Mouse (Mus musculus) embryo, embryonic 11.5 days (tissue): ENCODE results near the gene Bmper.

Experiments
- DNase-seq: peaks from one replicate; pipeline ENCODE4 v3.0.0-alpha.2; 2012; ENCODE audit warnings: low read depth, low spot score

The Bmper gene

DNA sequence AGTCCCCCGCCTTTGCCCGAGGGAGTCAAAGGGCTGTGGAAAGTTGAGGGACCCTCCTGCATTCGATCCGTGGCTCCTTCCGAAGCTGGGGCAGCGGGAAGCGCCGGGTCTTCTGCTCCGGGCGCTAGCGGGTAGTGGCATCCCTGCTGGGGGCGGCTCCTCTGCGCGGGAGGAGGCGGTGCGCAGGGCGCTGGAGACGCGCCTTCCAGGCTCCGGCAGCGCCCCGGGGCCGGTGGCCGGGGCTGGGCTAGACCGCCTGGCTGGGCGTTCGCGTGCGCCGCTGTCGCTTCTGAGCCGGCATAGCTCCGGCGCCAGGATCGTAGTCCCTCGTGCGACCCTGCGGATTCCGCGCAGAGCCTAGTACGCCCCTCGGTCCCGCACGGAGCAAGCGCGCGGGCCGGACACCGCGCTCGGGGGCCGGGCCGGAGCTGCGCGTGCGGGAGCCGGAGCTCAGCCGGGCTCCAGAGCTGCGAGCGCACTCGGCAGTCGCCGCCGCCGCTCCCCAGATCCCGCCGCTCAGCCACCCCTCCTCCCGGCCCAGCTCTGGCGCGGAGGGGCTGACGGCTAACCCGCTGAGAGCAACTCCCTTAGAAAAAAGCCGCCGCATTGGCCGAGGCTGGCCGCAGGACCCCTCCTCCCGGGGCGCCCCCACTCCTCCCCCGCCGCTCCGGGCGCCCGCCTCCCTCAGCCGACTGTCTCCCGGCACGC lies at the start of gene Bmper:
Gene Bmper, plus strand, starts transcription at position 236 of the 708 bp plus-strand sequence.
- peak; percentile 39 for DNase-seq

- DNase-seq, result no peak
Measured at GRCm38 (mm10) chr9:23177476-23177875, 45.4 kb upstream of the Bmper start.

DNA sequence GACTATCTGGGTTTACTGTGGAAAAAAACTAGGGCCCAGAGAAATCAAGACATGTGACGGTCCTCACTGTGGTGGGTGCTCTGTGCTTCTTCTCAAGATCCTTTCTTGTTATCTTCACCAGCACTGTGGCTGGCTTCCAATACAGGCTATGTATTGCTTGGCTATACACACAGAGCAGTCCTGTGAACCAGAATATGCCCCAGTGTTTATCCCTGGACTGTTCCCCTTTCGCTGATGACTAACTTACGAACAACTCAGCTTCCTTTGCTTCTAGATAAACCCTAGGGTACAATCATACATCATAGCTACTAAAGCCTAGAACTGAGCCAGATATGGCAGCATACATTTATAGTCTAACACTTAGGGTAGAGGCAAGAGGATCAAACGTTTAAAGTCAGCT lies 35.7 kb upstream of the Bmper start:
- DNase-seq, result no peak

DNA sequence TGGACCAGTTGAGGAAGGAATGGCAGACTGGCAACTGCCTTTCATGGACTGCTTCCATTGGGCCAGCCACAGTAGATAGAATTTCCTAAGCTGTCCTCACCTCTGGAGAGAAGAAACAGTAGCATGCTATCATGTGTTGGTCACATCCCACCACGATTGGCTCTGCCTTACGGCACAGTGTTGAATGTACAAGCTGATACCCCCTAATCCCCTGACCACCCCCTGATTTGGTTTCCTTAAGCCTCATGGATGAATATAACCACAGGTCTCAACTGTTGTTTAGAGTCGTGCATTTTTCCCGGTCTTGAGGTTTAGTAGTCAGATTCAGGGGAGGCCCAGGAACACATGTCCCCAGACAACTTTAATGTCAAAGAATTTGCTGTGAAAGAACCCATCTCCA lies 34.7 kb upstream of the Bmper start:
- no peak for DNase-seq

DNA sequence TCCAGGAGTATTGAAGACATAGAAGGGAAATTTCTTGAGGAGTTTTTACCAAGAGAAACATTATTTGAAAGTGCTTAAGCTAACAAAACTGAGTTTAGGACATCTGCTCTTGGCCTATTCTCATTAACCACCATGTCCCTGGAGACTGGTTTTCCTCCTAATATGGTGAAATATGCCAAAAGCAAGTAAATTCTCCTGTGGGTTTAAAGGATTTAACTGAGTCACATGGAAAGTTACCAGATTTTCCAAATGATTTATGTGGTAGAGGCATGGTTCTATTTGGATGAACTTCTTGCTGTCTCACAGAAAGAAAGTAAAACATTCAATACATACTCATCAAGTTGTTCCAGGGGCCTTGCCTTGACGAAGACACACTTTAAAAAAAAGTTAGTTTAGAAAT lies 31.9 kb upstream of the Bmper start:
- DNase-seq, result no peak

GRCm38 (mm10) chr9:23191431-23191830 lies 31.4 kb upstream of the Bmper start:
- DNase-seq, result peak; percentile 17

- no peak for DNase-seq
Measured at GRCm38 (mm10) chr9:23192567-23193331, 30.1 kb upstream of the Bmper start.

DNA sequence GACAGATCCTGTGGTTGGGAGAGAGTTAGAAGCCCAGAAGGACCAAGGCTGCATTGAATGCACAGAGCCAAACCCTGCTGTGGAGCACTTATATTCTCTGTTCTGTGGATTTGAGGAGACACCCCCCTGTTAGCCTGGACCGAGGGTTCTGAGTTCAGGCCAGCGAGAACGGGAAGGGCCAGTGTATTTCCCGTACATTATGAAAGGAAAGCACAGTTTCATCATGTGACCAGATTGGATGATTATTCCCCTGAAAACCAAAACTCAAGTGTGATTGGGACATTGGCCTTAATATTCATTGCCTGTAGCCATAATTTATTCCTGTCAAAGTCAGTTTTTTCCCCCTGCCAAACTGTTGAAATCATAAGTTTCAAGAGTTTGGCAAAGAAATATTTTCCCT lies 23.9 kb upstream of the Bmper start:
- DNase-seq, result no peak

DNA sequence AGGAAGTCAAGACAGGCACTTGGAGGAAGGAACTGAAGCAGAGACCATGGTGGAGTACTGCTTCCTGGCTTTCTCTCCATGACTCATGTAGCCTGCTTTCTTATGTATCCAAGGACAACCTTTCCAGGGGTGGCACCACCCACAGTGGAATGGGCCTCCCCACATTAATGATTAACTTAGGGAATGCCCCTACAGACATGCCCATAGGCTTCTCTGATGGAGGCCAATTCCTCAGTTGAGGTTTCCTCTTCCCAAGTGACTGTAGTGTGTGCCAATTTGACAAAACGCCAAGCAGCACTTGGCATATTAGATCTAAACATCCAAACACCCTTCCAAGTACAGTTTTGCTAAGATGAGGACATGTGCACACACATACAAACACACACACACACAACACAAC lies 23.0 kb upstream of the Bmper start:
- no peak for DNase-seq

GRCm38 (mm10) chr9:23200828-23201227 lies 22.0 kb upstream of the Bmper start:
- DNase-seq, result no peak

- no peak for DNase-seq
Measured at GRCm38 (mm10) chr9:23202431-23202830, 20.4 kb upstream of the Bmper start.

DNA sequence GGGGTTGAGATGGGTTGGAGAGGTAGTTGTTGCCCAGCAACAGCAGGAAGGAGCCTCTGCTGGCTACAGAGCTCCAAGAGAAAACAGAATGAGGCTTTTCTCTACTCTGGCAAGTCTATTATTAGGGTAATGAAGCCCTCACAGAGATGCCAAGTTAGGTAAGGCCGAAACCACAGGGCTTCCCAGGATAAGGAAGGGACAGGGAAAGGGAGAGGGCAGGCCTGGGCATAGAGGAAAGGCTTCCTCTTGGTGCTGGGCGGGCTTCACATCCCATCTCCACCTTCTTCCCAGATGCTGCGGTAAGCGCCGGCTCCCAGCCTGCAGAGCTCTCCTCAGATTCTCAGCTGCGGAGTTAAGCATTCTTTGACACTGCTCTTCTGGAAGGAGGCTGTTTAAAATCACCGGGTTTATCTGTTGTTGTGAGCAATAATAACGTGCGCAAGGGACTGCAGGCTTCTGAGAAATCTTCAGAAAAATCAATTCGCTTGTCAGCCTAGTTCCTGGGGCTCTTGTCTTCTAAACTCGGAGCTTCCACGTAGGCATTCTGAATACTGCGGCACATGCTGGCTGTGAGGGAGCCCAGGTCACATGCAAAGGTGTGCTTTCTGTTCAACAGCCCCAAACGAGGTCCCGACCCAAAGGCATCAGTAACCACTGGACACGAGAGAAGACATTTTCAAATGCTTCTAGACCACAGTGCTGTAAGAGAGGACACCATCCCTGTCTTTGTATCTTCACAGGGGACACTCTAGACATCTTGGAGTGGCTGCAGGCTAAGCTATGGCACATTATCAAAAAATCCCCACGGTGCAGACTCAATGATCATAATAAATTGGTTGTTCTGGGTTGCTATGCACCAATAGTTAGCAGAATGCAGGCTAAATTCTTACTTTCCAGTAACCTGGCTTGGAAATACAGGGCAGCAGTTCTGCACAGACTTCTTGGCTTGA lies 18.3 kb upstream of the Bmper start:
- no peak for DNase-seq

DNA sequence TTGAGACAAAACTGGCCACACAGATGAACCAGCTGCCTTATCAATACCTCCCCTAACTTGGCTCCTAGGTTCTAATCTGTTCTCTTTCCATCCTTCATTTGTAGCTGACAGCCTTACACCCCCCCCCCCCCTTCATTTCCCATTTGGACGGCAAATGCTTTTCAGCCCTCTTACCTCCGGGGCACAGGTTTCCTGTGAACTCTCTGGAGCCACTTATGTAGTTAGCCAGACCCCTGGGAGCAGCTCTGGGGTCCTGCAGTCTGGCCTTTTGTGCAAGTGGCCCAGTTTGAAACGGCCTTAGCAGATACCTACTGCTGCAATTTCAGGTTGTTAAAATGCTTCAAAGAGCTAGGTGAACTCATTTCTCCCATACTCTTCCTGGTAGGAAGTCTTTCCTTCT lies 17.6 kb upstream of the Bmper start:
- no peak for DNase-seq

DNA sequence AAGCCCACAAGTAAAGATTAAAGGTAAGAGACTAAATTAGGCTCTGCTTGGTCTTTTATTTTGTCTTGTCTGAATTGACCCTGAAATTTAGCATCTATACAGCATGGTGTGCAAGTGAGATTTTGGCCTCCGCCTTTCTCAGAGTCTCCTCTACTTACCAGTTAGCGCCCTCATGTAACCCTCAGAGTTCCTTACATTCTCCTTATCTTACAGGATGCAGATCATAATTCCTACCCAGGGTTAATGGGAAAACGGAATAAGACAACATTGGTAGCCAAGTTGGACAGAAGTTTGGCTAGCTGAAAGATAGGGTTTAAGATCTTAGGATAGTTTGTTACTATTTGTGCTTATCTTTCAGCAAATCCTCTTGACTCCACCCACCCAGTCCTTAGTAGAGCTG lies 17.1 kb upstream of the Bmper start:
- no peak for DNase-seq

- no peak for DNase-seq
Measured at GRCm38 (mm10) chr9:23206181-23206580, 16.7 kb upstream of the Bmper start.

GRCm38 (mm10) chr9:23212303-23212702 lies 10.6 kb upstream of the Bmper start:
- peak; percentile 68 for DNase-seq

DNA sequence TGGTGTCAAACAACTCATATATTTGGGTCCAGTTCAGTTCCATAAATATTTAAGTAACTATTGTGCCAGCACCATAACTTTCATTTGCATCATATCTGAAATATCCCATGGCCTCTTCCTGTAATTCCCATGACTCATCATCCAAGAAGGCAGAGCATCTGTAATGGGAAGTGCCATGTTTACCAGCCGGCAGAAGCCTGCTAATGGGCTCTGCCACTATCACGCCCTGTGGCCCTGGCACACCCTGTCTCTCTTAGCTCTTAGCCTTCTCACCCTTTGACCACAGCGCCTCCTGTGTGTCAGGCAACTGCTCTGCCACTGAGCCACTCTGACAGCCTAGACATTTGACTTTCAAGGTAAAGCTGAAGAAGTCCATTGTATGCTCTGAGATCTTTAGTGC lies 3.1 kb upstream of the Bmper start:
- no peak for DNase-seq

DNA sequence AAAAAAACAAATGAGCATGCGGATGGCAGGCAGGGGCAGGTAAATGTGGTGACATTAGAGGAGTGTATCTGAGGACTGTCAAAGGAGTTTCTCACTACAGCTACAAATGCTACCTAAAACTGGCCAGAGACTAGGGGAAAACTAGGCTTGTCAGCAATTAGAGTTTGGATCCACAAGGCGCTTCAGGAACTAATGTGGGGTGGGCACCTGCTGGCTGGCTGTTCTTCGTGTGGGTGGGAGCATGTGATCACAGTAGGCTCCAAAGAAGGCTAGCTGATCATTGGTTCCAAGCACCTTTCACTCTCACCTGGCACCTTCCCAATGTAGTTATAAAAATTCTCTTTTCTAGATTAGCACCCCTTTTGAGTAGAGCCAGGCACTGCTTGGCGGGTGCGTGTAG lies 900 bp upstream of the Bmper start:
- no peak for DNase-seq

DNA sequence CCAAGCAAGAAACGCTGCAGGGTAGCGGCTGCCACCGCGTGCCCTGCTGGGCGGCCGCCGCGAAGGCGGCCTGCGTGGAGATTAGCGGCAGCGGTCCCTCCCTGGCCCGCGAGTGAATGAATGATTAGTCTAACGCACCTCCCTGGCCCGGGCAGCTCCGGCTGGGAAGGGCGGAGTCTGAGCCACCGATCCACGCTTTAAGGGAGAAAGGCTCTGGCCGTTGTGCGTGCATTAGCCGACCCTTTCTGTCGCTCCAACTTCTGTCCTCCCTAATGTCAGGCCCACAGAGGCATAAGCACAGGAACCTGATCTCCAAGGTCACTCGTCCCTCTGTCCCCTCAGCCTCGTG lies 410 bp upstream of the Bmper start:
- DNase-seq, result peak; percentile 26

- DNase-seq, result no peak
Measured at GRCm38 (mm10) chr9:23223549-23224077, 737 bp downstream of the Bmper start.

DNA sequence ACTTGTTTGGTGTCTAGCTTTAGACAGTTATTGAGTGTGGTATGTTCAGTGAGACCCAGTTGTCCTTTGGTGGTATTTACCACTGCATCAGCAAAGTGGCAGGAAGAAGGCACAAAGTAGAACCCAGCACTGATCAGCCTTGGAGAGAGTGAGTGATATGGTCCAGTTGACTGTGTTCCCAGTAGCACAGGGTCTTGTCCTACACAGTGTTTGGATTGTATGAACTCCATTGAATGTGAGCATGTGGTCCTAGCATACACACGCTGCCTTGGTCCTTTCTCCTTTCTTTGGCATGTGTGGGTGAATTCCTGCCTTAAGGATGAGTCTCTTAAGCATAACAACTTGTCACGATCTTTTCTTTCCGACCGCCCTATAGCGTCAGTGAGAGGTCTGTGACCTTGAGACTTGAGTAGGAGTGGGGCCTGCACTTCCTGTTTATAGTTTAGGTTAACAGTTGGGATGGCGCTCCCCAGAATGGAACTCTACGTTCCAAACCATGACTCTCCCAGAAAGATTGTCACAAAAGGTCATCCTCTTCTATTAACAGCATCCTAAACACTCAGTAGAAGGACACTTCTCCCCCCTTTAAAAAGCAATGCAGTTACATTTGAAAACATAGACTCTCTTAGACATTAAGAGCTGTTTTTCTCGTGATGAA lies 10.7 kb downstream of the Bmper start:
- DNase-seq, result no peak
